Mouse (Mus musculus): ENCODE results near the gene Gm15293.
"Not testable (repeated sequence)": the region's sequence is repeated elsewhere in the genome, so short reads cannot be mapped to it uniquely, and the experiment has no call there.

Gene Gm15293

DNA sequence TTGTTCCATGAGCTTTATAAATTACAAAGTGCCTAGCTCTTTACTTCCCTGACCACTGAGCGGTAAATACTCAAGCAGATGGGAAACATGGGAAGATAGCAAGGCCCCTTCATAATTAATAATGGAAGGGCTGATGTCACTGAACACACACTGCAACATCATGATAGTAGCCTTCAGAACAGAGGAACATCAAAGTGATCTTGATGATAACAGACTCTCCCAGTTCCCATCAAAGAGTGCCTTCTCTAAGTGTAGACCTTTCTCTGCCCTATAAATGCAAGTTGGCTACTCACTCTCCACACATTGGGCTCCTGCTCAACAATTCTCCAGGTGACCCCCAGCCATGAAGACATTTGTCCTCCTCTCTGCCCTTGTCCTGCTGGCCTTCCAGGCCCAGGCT is at the start of gene Gm15293:
TSS of gene Gm15293 (plus strand) at position 301 of the 400 bp plus-strand sequence.
- not testable (repeated sequence) for ATAC-seq (ENCODE audit: low TSS enrichment)

- not testable (repeated sequence) for ATAC-seq (ENCODE audit: low TSS enrichment)
Measured at GRCm38 (mm10) chr8:21161977-21162376, 39.4 kb upstream of the Gm15293 start, which contains the start of gene Defa22. Gene Defa22 (plus strand): TSS chr8:21162277.

GRCm38 (mm10) chr8:21191314-21191713 is 10.0 kb upstream of the Gm15293 start, which contains the start of gene Defa31:
Gene Defa31 (plus strand): TSS chr8:21191614.
- not testable (repeated sequence) for ATAC-seq (ENCODE audit: low TSS enrichment)
